Mouse (Mus musculus): ENCODE results near the gene Man2b2.

Gene Man2b2

DNA sequence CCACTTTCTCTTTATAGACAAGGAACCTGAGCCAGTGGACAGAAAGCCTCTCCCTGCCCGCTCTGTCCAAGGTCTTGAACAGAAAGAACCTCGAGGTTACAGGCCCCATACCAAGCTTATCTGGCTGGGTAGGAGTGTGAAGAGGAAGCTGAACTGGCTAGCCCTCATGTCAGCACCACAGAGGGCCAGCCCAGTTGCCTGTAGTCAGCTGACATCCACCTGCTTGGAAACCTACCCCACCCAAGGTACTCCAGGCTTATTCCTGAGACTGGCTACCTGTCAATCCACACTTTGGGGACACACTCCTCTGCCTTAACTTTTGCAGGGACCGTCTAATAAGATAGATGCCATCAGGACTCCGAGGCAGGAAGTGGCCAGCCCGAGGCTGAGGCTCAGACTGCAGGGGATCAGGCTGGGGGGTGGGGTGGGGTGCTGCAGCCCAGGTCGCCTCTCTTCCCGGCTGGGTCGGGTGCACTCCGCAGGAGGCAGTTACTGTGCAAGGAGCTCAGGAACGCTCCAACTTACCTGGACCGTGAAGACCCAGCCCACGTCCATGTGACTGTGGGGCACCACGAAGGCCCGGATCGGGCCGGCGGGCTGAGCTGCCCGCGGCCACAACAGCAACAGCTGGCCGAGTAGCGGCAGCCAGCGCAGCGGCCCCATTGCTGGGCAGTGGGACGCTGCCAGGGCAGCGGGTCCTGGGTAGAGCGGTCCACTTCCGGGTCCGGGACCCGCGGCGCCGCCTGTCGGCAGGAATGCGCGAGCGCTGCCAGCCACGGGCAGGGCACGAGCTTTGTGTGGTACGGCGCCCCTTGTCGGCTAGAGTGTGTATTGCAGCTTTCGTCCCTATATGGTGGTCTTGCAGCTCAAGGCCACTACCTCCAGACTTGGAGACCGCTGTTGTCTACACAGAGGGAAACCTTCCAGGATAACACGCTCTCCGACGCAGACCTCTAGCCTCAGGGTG is at the start of gene Man2b2:
Gene Man2b2, minus strand, starts transcription at position 741 of the 967 bp plus-strand sequence.
- peak; percentile 95 for DNase-seq

DNA sequence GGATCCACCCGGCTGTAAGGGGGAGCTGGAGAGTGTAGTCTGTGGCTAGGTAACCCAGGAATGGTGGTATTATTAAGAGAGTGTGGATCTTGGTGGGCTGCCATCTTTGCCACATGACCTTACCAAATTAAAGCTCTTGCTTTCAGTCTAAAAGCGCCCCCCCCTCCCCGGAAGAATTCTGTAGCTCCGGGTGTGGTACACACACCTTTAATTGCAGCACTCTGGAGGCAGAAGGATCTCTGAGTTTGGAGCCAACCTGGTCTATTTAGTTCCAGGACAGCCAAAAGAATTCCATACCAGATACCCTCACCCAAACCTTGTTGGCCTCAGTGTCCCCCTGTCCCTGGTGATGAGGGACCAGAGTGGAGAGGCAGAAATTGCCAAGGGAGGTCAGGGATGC is 48.3 kb upstream of the Man2b2 start:
- no peak for DNase-seq

DNA sequence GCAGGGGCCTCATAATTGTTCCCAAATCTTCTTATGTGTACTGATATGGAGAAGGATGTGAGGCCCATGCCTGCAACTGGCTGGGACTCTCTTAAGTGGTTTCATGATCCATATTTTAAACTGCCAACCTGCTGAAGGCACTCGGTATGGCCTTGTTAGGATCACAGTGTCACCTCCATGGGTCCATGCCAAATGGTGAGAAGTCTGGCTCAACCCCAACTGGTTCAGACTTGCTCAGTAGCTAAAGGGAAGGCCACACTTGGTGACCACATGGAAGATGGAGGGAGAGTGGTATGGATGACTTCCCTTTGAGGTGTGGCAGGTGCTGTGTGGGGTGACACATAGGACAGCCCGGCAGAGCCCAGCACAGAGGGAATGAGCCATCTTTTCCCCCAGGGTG is 47.2 kb upstream of the Man2b2 start:
- no peak for DNase-seq

DNA sequence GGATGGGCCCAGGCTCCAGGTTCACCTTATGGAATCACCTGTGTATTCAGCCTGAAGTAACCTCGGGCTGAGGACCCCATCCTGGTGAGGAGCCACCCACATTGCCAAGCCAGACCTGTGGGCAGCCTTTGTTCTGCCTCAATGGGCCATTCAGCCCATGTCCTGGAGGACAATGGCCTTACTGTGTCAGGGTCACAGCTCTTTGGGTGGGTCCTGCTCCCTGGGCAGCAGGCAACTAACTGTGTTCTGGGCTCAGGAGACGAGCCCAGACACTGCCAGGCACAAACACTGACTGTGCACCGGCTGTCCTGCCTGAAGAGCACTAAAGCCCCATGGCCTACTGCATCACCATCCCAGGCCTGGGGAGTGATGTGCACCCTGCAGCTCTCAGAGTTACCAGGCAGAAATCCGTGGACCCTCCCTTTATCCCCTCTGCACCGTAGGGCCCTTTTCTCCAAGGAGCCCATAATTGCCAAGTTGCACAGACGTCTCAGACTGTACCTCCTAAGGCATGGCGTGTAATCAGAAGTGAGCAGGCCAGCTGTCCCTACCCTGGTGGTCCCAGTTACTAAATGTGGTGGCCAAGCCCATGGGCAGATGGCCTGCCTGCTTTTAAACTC is 46.4 kb upstream of the Man2b2 start:
- DNase-seq, result no peak

DNA sequence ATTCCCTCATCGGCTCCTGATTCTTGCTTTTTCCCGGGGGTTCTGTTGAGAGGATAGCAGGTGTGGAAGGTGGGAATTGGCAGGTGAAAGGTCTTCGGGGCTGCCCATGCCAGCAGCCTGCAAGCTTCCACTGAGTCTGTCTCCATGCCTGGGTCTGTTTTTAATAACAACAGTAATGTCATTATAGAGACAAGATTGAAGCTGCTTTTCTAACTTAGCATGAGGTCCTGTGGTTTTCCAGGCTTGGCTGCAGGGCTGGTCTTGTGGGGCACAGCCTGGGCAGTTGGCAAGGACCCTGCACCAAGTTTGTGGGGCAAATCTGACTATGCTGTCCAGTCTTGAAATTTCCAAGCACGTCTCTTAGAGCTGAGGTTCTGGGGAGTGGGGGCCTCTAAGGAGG is 45.5 kb upstream of the Man2b2 start:
- no peak for DNase-seq

DNA sequence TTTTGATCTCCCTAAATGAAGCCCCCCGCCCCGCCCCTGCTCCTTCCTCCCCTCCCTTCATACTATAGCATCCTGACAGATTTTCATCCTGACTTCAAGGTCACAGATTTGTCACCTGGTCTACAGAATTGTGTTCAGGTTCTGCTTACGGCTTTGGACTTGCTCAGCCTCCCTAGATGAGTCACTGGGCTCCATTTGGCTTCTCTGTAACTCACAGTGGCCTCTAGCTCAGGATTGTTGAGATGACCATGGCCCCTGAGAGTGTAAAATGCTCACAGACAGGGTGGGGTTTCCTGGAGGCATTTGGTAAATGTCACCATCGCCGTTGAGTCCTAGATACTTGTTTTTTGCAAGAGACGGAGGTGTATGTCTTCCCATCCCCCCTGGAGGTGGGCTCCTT is 40.5 kb upstream of the Man2b2 start:
- DNase-seq, result no peak

DNA sequence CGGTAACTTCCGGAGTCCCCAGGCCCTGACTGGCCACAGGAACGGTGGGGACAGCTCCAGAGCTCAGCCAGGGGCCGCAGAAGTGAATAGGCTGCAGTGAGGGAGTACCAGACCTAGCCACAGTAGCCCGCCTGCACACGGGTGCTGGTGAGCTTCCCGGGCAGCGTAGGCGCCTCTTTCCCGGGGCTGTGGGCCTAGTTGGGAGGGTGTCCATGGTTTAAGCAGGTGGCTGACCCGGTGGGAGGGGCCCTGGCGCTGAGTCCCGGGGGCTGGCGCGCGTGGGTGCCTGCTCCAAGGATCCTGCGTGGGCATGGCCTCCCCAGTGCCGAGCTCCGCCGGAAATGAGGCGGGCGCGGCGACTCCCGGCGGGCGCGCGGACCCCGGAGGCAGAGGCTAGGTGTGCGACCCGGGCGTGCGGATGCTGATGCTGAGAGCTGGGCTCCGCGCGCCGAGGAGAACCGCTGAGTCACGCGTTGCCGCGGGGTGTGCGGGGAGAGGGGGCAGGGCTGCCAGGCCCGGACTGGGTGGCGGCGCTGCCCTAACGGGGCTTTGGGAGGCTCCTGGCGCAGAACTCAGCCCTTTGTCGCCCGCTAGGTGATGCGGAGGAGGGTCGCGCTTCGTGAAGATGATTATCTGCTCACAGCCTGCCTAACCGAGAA is 39.3 kb upstream of the Man2b2 start:
- peak; percentile 60 for DNase-seq

DNA sequence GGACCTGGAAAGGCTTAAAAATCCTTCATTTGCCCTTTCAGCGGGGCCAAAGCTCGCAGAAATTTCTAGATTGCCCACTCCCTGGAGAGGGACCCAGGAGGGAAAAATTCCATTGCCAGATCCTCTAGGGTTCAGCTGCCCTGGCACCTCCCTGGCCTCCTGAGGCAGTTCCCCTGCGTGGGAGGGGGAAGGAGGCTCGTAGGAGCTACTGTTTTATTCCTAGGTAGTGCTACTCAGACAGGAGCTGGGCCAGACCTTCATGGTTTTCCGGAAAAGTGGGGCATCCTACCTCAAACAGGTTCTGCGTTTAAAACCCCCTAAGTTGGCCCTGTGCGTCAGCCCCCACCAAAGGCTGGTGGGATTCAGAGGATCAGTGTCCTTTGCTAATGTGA is 38.7 kb upstream of the Man2b2 start:
- DNase-seq, result peak; percentile 33

DNA sequence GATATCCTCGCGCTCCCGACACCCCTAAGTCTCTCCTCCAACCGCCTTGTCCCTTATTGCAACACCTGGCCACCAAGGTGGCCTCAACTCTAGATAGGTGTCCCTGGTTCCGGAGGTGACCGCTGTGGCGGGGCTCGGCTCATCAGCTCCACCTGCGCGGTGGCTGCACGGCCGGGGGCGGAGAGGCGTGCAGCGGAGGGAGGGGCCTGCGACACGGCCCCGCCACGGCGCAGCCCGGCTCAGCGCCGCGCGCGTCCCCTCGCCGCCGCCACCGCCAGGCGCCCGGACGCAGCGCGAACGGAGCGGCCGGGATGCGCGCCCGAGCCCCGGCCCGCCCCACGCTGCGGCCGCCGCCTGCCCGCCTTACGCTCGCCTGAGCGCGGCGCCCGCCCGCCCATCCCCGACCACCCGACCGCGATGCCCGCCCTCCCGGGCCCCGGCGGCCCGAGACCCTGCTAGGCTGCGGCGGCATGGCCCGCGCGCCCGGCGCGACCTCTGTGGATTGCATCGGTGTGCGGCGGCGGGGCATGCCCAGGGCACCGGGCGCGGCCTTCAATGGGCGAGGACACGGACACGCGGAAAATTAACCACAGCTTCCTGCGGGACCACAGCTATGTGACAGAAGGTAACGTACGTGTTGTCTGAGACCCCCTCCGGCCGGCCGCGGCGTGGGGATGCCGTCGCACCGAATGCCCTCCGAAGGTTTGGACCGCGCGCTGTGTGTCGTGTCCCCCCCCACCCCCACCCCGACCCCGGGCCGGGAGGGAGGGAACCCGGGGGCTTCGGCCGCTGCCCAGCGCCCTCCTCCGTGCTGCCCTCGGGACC is 38.0 kb upstream of the Man2b2 start, which contains the start of gene Ppp2r2c:
Gene Ppp2r2c, plus strand, starts transcription at position 248 of the 825 bp plus-strand sequence.
- peak; percentile 42 for DNase-seq

DNA sequence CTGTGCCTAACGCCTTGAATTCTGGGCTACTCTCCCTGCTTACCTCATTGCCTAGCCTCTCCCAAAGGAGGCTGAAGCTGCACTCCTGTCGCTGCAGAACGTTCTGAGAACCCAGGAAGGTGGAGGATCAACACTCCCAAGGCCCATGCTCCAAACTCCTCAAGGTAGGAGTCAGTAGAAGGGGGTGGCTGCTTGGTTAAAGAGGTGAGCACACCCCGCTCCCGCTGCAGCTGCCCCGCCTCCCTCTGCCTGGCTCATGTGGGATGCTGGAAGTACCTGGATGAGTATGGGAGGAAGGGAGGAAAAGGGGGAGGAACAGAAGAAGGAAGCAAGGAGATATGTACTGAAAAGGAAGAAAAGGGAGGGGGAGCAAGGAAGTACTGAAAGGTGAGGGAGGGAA is 37.1 kb upstream of the Man2b2 start:
- DNase-seq, result no peak

DNA sequence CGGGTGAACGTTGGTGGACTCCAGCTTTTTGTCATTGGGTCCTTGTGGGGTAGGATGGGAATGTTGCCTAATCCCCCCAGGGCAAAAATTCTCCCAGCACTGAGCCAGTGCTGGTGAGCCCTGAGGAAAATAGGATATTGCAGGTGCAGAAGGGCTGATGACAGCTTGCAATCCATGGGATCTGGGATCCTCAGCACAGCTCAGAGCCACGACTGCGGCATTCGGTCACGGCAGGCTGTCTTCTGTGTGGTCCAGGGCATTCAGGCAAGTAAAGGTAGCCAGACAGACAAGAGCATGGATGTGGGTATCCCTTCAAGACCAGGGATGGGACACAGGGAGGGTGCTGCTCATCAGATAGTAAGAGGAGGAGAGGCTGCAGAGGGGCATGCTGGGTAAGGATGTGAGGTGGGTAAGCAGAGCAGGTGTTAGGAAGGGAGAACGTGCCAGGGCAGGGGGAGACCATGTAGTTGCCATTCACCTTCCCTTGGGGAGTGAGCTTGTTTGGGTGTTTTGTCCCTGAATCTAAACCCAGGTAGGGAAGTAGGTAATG is 36.3 kb upstream of the Man2b2 start:
- no peak for DNase-seq

DNA sequence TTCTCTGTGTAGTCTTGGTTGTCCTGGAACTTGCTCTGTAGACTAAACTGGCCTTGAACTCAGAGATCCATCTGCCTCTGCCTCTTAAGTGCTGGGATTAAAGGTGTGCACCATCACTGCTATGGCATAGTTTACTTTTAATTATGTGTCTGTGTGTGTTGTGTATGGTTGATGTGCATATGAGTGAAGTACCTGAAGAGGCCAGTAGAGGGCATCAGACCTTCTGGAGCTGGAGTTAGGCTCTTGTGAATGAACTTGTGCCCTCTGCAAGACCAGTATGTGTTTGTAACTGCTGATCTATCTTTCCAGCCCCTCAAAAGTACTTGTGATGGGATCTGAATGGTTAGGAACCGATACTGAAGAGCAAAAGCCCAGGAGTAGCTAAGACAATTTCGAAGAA is 30.6 kb upstream of the Man2b2 start:
- DNase-seq, result no peak

DNA sequence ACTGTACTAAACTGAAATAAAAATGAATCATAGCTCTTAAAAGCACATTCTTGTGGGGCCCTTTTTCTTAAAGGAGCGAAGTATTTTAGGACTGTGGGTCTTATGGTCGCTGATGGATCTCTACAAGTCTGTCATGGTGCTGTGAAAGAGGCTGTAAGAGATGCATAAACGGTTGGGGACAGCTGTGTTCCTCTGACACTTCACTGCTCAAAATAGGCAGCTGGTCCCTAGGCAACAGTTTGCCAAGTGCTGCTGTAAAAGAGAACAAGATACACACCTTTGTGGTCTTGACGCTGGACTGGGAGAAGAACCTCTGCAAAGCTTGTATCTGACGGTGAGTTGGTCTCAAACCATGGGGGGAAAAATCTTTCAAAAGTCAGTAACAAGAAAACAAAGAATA is 27.1 kb upstream of the Man2b2 start:
- DNase-seq, result no peak

DNA sequence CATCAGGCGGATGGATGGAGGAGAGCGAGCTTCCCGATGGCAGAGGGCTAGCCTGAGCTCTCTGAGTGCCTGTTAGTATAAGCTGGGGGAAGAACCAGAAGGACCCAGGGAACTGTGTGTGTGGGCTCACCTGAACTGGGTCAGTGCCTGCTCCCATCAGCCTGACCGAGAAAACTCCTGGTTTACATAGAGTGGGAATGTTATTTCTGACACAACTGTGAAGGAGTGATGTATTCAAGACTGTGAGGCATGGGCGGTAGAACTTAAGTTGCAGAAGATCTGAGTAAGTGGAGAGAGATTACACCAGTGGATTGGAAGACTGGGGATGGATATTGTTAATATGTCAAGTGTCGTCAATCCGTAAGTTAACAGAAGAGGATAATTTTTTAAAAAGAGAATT is 26.1 kb upstream of the Man2b2 start:
- no peak for DNase-seq

DNA sequence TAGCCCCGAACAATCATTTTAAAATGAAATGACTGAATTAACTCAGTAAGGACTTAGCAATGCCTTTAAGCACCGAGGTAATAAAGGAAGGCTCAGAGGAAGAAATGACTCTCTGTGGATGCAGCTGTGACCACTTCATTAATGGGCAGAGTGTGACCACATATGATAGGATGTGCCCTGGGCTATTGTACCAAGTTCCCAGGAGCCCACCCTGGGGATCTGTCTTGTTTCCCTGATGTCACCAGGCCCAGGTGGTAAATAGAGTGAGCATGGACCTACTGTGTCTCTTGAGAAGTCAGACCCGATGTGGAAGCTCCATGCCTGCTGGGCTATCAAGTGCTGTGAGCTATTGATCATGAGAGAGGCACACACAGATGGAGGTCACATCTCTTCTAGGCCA is 24.7 kb upstream of the Man2b2 start:
- no peak for DNase-seq

DNA sequence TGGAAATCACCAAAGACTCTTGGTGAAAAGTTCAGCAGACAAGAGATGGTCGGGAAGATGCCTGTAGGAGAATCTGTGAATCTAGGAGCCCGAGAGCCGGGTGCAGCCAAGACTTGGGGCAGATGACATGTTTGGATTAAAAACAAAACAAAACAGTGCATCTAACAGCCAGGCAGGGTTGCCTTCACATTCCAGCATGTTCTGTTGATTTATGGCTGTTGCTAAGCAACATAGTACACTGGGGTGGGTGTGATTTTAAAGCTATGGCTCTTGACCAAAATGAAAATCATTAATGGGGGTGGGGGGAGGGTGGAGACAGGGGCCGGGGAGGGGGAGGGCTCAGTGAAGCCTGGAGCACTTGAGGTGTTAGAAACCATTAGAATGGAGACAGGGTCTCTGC is 21.1 kb upstream of the Man2b2 start:
- DNase-seq, result no peak

DNA sequence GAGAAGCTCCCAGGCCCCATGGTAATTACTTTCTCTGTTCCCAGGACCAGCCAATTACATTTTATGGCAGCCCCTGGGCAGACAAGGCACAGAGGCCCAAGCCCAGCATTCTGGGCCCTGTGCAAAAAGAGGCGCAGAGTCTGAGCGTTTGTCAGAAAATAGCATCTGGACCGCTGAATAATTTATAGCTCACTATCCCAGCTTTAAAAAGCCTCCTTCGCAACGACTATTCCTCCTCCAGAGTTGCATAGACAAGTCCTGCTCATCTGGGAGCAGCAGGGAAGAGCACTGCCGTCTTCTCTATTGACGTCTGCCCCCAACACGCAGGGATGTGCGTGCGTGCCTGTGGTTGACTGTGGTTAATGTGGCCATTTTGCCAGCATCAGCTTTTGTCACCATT is 14.0 kb upstream of the Man2b2 start:
- no peak for DNase-seq

DNA sequence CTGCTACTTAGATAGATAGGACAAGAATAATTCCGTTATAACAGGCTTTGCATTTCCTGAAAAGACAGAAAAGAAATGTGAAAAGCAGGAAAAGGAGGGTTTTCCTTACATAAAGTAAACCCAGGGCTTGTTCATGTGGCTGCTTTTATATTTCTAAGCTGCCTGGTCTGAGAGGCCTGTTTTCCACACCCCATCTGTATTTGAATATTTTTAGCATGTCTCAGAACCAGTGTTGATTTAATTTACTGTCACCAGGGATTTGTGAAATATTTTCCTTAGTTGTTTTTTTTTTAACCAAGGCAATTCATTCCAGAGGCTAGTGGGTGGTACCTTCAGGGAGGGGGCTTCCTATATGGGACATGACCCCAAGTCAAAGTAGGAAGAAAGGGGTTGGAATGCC is 11.2 kb upstream of the Man2b2 start:
- no peak for DNase-seq

DNA sequence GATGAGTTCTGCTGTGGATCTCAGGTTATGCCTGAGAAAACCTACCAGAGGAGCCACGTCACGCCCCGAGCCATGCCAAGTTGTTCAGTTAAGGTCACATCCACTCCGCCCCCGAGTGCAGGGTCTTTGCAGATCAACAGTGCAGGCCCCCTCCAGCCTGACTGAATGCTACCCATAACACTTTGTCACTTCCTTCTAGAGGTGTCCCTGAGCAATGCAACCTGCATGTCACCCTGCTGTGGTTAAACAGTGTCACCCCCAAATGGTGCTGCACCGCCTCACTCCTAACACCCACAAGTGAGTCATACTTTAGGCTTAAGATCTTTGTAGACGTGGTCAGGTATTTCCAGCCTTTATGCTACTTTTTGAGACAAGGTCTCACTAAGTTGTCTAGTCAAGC is 9.6 kb upstream of the Man2b2 start:
- no peak for DNase-seq

DNA sequence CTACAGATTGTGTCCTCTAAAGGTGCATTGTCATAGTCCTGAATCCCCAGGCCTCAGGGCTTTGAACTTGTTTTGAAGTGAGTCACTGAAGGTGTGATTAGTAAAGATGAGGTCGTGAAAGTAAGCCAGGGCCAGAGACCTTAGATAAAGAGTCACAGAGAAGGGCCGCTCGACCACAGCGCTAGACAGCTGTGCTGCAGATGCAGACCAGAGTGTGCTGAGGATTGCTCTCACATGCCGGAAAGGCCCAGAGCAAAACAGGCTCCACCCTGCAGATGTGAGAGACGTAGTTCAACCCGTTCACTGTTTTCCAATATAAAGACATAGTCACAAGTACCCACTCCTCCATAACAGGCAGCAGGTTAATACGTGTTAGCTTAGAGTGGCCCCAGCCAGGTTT is 9.1 kb upstream of the Man2b2 start:
- no peak for DNase-seq

DNA sequence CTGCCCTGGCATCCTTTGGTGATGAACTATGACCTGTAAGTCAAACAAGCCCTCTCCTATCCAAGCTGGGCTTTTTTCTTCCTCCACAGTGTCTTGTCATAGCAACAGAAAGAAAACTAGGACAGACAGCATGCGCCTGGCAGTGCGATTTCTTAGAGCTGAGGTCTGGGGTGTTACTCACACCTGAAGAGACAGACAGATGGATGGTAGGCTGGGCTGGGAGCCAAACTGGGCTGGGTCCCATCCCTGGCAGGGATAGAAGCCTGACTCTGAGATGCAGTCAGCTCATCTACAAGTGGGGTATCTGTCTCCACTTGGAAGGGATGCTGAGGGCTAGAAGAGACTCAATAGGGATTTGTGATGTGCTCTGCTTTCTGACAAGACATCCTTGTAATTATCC is 8.6 kb upstream of the Man2b2 start:
- peak; percentile 58 for DNase-seq

DNA sequence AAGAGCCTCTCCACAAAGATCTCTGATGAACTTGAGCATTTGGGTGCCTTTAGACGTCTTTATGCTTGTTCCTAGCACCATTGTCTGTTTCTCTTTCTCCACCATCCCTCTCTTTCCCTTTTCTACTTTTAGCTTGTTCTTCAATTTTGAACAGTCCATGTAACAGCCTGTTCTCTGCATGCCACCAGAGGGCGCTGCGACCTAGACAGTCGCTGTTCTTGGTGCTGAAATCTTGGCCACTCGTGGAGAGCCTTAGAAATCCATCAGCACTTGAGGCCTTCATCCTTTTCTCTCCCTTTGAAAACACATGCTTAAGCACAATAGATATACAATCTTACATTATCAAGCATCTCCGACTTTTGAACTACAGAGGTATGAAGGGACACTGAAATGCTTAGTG is 5.5 kb upstream of the Man2b2 start:
- peak; percentile 94 for DNase-seq

DNA sequence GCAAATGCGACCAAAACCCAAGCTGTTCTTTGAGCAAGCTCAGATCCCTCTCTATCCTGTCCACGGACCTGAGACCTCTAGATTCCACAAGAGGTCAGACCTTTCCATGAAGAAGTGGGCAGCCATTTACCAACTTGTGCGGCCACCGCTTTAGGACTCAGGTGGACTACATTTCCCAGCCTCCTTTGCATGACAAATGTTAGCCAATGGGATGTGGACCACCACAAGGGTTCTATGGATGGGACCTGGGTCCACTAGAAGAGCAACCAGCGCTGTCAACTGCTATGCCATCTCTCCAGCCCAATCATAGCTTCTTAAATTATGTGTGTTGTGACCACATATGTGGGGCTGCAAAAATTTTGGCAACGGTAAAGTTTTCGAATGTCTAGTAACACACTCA is 819 bp upstream of the Man2b2 start:
- no peak for DNase-seq
